Mouse (Mus musculus) stomach, embryonic 14.5 days (tissue): ENCODE measurements around the gene Prpf8. TPM values are rescaled to one million over a fixed set of nuclear protein-coding genes. Genes with fewer than 3 reads are reported as not detected.
"Not testable (repeated sequence)": the region's sequence is repeated elsewhere in the genome, so short reads cannot be mapped to it uniquely, and the experiment has no call there.

Source experiments
- ATAC-seq: fragments of 200-750 bp; cut with Nextera tagmentation; 2 replicates; pipeline ENCODE4 v1.8.0; 2017; ENCODE audit warnings: low read depth, moderate TSS enrichment; ENCODE audit not compliant: insufficient number of reproducible peaks, insufficient read depth, low FRiP score
- H3K27ac ChIP-seq: fragments of 300-500 bp; sonication (generic); 2 replicates; pipeline ENCODE4 v1.5.1; 2014; ENCODE audit warnings: mild to moderate bottlenecking, low read length, moderate library complexity, mixed read lengths
- H3K27me3 ChIP-seq: fragments of 300-500 bp; sonication (generic); 2 replicates; pipeline ENCODE4 v1.6.1; 2014; ENCODE audit warnings: low read length, control low read depth, mixed read lengths; ENCODE audit not compliant: control insufficient read depth, insufficient read depth
- H3K36me3 ChIP-seq: fragments of 300-500 bp; sonication (generic); 2 replicates; pipeline ENCODE4 v1.6.1; 2014; ENCODE audit warnings: mild to moderate bottlenecking, control low read depth, low read length, moderate library complexity, mixed read lengths; ENCODE audit not compliant: control insufficient read depth, insufficient read depth
- H3K4me1 ChIP-seq: fragments of 300-500 bp; sonication (generic); 2 replicates; pipeline ENCODE4 v1.6.1; 2014; ENCODE audit warnings: low read length, control low read depth, mixed read lengths; ENCODE audit not compliant: control insufficient read depth, insufficient read depth
- H3K4me2 ChIP-seq: fragments of 300-500 bp; sonication (generic); replicated peaks from 2 replicates; pipeline ENCODE4 v1.6.1; 2014; ENCODE audit warnings: low read depth, low read length, control low read depth
- H3K4me3 ChIP-seq: fragments of 300-500 bp; sonication (generic); 2 replicates; pipeline ENCODE4 v1.5.1; 2014; ENCODE audit warnings: low read depth, low read length, control low read depth
- H3K9ac ChIP-seq: fragments of 300-500 bp; sonication (generic); replicated peaks from 2 replicates; pipeline ENCODE4 v1.6.1; 2014; ENCODE audit warnings: low read depth, mild to moderate bottlenecking, control low read depth, low read length, moderate library complexity, mixed read lengths
- H3K9me3 ChIP-seq: fragments of 300-500 bp; sonication (generic); 2 replicates; pipeline ENCODE4 v1.6.1; 2016; ENCODE audit warnings: low read depth, low read length, control low read depth; ENCODE audit not compliant: control insufficient read depth
- WGBS: fragments of 180-500 bp; shearing (Covaris S2); extraction: QIAGEN DNeasy Blood & Tissue Kit; methylation state at CpG from one replicate; pipeline ENCODE4 v1.1.7; 2014; 5-methylcytosine and 5-hydroxymethylcytosine counted together
- microRNA counts: library from miRNA; unstranded; fragments of <30 nt; microRNA quantifications from one replicate; lab custom pipeline; 2016
- microRNA-seq: library from miRNA; unstranded; fragments of <30 nt; microRNA quantifications from one replicate; pipeline ENCODE4, GENCODE M21; 2016
- polyA plus RNA-seq: library from polyadenylated mRNA; unstranded; fragments of >200 nt; fragmentation: Nextera tagmentation; extraction: Ambion mirVana; gene quantifications from 2 replicates; pipeline ENCODE4 v1.2.1, GENCODE M21; 2014

The Prpf8 gene
- polyA plus RNA-seq, 1 experiment from 2014 or later = 79.7 TPM

DNA sequence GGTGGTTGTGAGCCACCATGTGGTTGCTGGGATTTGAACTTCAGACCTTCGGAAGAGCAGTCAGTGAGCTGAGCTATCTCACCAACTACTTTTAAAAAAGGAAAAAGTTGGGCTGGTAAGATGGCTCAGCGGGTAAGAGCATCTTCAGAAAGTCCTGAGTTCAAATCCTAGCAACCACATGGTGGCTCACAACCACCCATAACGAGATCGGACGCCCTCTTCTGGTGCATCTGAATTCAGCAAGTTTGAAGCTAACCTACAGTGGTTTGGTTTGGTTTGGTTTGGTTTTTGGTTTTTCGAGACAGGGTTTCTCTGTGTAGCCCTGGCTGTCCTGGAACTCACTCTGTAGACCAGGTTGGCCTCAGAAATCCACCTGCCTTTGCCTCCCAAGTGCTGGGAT is 69.4 kb downstream of the Prpf8 start:
- H3K27ac ChIP-seq, H3K36me3 ChIP-seq, H3K4me3 ChIP-seq, H3K9me3 ChIP-seq, H3K27me3 ChIP-seq, H3K9ac ChIP-seq, H3K4me2 ChIP-seq, ATAC-seq: not testable (repeated sequence)
- H3K4me1 ChIP-seq = peaks cover 20% of the 10 kb centered on the region
- 91% methylated on average over 6 of the region's 6 CpGs for WGBS

GRCm38 (mm10) chr11:75557142-75557541 is 70.5 kb downstream of the Prpf8 start:
- Histone ChIP-seq H3K4me3 (no peak overlapping the region), H3K4me2 (no peak overlapping the region), H3K36me3 (no peaks in the 10 kb centered on the region), H3K9me3 (no peaks in the 10 kb centered on the region; the same call in 1 of the 2 replicates), H3K4me1 (peaks cover 9% of the 10 kb centered on the region), H3K27ac (no peak overlapping the region), H3K9ac (no peak overlapping the region), H3K27me3 (no peaks in the 10 kb centered on the region)
- WGBS = 85% methylated on average over 6 of the region's 6 CpGs
- no peak for ATAC-seq

DNA sequence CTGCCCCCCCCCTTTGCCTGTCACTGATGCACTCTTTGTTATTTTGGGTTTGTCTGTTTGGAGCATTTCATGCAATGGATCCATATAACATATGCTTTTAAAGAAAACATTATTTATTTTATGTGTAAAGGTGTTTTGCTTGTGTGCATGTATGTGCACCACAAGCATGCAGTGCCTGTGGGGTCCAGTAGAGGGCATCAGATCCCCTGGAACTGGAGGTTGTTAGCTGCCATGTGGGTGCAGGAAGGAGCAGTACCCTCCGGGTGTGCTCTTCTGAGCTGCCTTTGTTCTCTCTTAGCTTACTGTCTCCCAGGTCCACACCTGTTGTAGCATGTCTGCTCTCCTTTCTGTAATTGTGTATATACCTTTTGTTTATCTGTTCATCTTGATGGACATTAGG is 71.5 kb downstream of the Prpf8 start:
- Histone ChIP-seq H3K4me2 (no peak overlapping the region), H3K36me3 (no peaks in the 10 kb centered on the region), H3K27ac (no peak overlapping the region), H3K4me1 (no peaks in the 10 kb centered on the region), H3K9me3 (no peaks in the 10 kb centered on the region; the same call in 1 of the 2 replicates), H3K9ac (no peak overlapping the region), H3K4me3 (no peak overlapping the region), H3K27me3 (no peaks in the 10 kb centered on the region)
- ATAC-seq = no peak
- 96% methylated on average over 1 of the region's 1 CpGs for WGBS

MicroRNA genes within 50 kb of the gene (microRNA counts, 519-probe panel; counts per million panel counts)
- microRNA mmu-miR-22 (lab: Ali Mortazavi, UCI) = 4,189 counts per million, percentile 83 among the panel's probes with 10 or more counts

Small RNA genes within 50 kb of the gene (microRNA-seq; reads per million reads assigned to microRNA genes)
- gene Mir22 (3,240 reads per million, percentile 85 among the genes with 10 or more reads in this experiment), gene Mir3971 (not detected)

Other genes starting within 250 kb of the Prpf8 start
- 111 and 121 TPM in 2 replicates for gene Rpa1, start 138.5 kb upstream of the Prpf8 start, polyA plus RNA-seq
- gene Smyd4, start 138.4 kb upstream of the Prpf8 start, polyA plus RNA-seq = 12.6 and 14.2 TPM in 2 replicates
- gene Serpinf1, start 64.1 kb upstream of the Prpf8 start, polyA plus RNA-seq = 54.2 and 59.0 TPM in 2 replicates
- gene Serpinf2, start 47.2 kb upstream of the Prpf8 start, polyA plus RNA-seq = 14.9 and 17.2 TPM in 2 replicates
- gene Wdr81, start 32.1 kb upstream of the Prpf8 start, polyA plus RNA-seq = 4.6 and 5.1 TPM in 2 replicates
- 23.3 and 26.3 TPM in 2 replicates for gene Tlcd2, start 25.1 kb upstream of the Prpf8 start, polyA plus RNA-seq
- gene Rilp, start 23.3 kb downstream of the Prpf8 start, polyA plus RNA-seq = 0.32 and 0.60 TPM in 2 replicates
- 4.8 and 5.4 TPM in 2 replicates for gene Scarf1, start 26.7 kb downstream of the Prpf8 start, polyA plus RNA-seq
- 4.0 and 5.1 TPM in 2 replicates for gene Slc43a2, start 44.9 kb downstream of the Prpf8 start, polyA plus RNA-seq
- 74.4 and 91.8 TPM in 2 replicates for gene Pitpna, start 101.3 kb downstream of the Prpf8 start, polyA plus RNA-seq
- 25.9 and 27.7 TPM in 2 replicates for gene Inpp5k, start 144.2 kb downstream of the Prpf8 start, polyA plus RNA-seq
- gene Myo1c, start 163.7 kb downstream of the Prpf8 start, polyA plus RNA-seq = 31.2 and 34.3 TPM in 2 replicates
- gene Crk, start 192.4 kb downstream of the Prpf8 start, polyA plus RNA-seq = 101 and 104 TPM in 2 replicates
- gene Ywhae, start 246.1 kb downstream of the Prpf8 start, polyA plus RNA-seq = 887 and 916 TPM in 2 replicates